Mouse (Mus musculus) layer of hippocampus, postnatal 10 days (tissue): Measurements from ENCODE around the gene Lyl1. TPM values are rescaled to one million over a fixed set of nuclear protein-coding genes. Genes with fewer than 3 reads are reported as not detected.

Source experiments
- DNase-seq, 2 experiments: peaks; one replicate each; pipeline ENCODE4 v3.0.0; 2021; ENCODE audit warnings: low spot score in 2 of 2
- total RNA-seq, 2 experiments: library from RNA; stranded (reverse); gene quantifications; 2 replicates each; pipeline ENCODE4 v1.2.3; 2021

Gene Lyl1
- total RNA-seq, 2 experiments from 2014 or later = 4.0 to 5.4 TPM

DNA sequence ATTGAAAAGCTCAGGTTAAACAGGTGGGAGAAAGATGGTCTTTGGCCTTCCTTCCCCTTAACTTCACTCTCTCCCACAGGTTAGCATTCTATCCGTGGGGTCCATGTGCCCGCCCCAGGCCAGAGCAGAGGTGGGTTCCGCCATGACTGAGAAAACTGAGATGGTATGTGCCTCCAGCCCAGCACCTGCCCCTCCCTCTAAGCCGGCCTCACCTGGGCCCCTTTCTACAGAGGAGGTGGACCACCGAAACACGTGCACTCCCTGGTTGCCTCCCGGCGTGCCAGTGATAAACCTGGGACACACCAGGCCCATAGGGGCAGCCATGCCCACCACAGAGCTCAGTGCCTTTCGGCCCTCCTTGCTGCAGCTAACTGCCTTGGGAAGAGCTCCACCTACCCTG lies 1.3 kb downstream of the Lyl1 start:
- DNase-seq = peak in 1 of 2 experiments; percentile 18

DNA sequence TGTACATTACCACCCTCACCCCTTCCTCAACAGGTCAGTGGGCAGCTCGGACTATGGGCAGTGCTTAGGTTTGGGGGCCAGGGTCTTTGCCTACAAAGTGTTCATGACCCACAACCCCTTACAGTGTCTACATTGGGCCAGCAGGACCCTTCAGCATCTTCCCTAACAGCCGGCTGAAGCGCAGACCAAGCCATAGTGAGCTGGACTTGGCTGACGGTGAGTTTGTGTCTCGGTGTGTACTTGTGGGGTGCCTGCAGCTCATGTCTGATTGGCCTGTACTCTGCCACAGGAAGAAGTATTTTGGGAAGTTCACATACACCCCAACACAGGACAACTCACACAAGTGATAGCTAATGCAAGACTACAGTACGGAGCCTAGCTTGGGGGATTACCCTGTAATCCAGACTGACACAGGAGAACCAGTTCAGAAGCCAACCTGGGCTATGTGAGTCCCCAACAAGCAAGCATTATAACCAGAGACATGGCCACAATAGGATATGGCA lies 1.8 kb downstream of the Lyl1 start:
- DNase-seq = peak in 1 of 2 experiments; percentile 20

DNA sequence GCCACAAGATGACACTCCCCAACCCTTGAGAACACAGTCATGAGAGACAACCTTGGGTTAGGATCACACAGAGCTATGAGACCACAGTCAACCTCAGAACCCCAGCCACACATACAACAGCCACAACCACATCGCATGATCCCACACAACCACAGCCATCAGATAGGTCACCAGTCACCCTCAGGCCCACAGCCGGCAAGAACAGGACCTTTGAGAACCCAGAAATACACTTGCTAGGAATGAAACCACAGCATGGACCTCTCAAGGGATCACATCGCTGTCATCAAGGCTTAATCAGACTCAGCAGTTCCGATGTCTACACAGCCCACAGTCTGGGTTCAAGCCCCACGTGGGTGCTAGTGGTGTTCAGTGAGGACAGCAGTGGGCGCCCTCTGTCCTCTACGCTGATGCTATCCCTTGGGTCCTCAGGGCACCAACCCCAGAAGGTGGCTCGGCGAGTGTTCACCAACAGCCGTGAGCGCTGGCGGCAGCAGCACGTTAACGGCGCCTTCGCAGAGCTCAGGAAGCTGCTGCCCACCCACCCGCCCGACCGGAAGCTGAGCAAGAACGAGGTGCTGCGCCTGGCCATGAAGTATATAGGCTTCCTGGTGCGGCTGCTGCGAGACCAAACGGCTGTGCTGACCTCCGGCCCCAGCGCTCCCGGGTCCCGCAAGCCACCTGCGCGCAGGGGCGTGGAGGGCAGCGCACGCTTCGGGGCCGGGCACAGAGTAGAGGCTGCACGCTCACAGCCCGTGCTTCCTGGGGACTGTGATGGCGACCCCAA lies 2.4 kb downstream of the Lyl1 start:
- peak in 1 of 2 experiments; percentile 39 for DNase-seq

DNA sequence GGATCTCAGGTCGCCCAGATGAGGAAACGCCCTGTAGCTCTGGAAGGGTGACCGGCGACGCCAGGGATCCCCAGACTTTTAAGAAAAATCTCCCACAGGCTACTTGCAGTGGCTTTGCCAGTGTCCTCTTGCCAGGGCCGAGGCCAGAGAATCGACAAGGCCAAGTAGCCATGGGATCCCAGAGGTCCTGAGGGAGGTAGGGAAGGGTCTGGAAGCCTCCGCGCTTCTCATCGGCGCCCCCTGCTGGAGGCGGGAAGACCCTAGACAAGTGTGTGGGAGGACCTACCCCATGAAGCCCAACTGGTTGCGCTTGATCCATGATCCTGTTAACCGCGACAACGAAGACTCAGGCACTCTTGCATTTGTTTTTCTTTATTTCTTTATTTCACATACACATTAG lies 3.1 kb downstream of the Lyl1 start:
- DNase-seq = peak; percentile 89 to 91

DNA sequence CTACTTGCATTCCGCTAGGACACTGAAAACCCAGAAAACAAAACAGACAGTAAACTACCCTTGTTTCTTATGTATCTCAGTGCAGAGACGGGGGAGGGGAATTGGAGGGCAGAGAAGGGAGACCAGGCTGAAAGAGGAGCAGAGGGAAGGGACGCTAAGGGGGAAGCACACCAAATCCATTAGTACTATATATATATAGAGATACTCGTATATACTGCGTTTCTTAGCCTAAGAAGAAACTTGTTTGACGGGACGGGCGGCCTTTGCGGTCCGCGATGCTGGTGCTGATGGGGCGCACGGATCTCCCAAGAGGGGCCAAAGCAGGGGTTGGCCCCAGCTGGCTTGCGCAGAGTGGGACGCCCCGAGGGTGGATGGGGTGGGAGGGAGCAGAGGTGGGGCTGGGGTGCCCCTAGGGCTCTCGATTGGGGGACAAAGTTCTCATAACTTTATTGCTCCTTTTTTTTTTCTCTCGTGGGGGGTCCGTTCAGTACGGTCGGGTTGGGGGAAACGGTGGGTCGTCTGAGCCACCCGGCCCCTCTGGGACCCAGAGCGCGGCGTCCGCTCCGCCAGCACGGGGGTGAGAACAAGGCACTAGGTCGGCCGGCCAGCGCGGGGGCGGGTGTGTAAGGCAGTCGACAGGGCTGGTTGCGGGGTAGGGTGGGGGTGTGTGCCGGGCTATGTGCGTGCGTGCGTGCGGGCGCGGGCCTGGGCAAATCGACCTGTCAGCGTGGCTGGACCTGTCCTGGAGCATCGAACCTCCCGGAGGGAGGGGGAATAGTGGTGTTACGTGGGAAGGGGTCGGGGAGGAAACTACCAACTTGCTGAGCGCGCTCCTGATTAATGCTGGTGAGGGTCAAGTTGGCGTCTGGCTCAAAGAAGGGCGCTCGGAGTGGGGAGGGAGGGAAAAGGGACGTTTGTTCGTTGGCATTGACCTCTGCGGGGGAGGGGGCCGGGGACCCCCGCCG lies 3.9 kb downstream of the Lyl1 start:
- DNase-seq = peak; percentile 54 to 63

DNA sequence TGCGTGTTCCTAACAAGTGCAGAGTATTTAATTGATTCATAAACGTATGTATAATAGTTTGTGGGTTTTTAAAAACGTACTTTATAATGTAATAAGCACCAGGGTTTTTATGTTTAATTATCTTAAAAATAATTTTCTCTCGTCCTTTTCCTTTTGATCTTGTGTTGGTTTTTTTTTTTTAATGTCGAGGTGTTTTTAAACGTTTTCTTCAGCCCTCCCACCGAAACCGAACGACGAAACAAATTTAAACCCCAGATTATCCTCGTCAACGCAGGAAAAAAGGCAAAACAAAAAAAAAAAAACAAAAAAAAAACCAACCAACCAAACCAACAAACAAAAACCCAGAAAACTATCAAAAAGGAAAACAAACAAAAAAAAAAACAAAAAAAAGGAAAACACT lies 4.7 kb downstream of the Lyl1 start:
- no peak for DNase-seq

DNA sequence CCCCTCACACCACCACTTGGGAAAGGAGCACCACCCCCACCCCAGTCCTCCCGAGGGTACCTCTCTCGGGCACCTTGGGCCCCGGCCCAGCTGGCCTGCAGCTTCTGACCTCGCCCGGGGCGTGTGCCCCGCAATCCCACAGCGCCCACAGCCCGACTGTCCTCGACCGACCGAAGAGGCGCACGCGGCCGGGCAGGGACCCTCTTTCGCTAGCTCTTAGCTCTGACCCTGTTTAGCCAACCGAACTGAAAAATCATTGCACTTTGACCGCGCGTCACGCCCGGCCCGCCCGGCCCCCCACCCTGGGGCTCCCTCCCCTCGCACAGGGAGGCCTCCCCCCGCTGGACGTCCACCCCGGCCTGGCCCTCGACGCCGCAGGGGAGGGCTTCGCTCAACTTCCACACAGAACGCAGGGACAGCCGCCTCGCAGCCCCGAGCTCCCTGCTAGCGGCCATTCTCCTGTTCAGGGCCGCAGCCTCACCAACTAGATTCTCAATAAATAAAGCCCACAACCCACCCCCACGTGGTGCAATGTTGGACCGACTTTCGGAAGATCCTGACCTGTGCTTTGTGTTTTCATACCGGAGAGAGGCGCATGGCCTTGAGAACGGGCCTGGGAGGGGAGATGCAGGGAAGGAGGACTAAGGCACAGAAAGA lies 5.5 kb downstream of the Lyl1 start:
- DNase-seq = peak; percentile 54 to 59

DNA sequence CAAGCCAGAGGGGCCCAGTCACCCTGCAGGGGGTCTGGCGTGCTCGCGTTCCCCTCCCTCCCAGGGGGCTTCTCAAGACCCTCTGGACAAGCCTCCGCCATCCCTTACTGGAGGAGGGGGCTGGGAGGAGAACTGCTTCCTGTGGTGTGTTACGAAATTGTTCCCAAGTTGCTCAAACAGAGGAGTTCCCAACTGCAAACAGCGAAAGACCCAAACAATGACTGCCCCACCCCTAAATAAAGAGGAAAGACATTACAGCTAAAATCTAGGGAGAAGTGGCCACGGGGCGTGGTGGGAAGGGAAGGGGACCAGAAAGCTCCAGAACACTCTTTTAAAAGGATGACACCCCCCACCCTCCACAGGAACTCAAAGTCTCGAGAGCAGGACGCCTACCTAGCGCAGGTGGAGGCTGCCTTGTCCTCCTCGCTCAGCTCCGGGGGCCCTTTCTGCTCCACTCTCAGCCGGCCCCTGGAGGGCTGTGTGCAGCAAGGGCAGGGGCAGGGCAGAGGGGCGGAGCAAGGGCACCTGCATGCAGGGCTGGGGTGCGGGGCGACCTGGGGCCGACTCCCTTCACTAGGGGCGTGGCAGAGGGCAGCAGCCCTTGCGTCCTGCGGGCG lies 6.1 kb downstream of the Lyl1 start:
- peak in 1 of 2 experiments; percentile 57 for DNase-seq

DNA sequence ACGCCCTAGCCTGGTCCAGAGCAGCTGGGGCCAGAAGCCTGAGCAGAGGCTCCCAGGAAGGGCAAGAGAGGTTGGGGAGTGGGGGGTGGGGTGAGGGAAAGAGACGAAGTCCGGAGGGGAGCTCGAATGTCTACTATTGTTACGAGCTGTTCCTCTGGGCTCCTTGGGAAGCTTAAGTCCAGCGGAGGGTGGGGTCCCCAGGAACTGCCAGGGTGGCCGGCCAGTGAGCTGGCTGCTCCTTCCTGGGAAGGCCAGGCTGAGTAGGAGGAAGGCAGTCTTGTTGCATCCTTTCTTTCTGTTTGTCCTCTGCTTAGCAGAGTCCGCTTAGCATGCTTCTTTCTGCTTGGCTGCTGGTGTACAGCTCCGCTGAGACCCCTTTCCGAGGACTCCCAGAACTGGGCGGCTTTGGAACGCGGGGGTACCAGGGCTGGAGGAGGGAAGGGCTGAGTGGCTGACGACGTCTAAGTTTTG lies 6.8 kb downstream of the Lyl1 start:
- DNase-seq = peak in 1 of 2 experiments; percentile 54

DNA sequence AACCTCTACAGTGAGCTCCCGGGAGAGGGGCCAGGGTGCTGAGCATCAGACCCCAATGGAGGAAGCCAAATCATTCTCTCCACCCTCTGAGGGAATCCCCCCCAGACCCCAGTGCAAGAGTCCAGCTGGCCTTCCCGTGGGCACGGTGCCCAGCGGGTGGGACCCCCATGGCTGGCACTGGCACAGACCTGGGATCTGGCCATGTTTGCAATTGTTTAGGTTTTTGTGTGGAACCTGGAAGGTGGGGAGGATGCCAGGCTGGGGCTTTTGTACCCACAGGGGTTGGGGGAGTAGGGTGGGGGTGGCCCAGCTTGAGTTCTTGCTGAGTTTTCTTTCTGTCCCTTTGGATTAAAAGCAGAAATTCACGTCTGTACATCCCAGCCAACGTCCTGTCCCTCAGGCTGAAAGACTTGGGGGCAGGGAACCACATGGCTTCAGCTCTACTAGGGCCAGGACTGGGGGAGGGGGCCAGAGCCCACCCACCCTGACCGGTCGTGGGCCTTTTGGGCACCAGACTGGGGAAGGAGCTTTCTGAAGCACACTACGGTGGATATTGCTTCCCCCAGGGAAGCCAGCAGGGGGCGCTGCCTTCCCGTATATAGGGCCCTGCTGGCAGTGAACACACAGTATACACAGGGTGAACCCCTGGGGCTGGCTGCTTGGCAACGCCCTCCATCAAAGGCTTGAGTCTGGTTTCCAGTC lies 7.7 kb downstream of the Lyl1 start:
- DNase-seq = peak; percentile 90 to 93

DNA sequence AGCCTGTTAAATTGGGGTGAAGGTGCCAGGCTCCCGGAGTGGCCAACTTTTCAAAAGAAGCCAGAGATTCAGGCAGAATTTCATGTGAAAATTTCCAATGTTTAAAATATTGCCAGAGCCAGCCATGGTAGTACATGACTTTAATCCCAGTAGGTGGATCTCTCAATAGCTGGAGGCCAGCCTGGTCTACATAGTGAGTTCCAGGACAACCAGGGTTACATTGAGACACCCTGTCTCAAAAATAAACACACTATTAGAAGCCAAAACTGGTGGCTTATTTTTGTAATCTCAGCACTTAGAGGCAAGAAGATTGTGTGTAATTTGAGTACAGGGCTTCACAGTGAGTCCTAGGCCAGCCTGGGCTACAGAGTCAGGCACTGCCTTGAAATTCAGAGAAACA lies 8.7 kb downstream of the Lyl1 start:
- no peak for DNase-seq

DNA sequence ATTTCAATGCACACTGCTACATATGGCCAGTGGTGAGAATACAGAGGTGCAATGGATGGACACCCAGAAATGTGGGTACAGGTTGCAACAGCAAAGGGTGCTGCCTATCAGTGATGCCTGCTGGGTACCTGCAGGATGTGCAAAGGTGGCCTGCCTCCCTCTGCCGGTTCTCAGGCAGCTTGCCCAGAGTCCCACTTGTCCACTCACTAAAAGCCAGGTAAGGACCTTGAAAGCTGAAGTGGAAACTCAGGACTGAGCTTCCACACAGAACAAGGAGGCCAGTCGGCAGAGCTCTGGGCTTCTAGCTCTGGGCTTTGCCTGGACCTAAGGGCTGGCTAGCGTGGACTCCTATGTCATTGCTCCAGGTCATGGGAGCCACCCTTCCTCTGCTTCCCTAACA lies 10.1 kb downstream of the Lyl1 start:
- no peak for DNase-seq

DNA sequence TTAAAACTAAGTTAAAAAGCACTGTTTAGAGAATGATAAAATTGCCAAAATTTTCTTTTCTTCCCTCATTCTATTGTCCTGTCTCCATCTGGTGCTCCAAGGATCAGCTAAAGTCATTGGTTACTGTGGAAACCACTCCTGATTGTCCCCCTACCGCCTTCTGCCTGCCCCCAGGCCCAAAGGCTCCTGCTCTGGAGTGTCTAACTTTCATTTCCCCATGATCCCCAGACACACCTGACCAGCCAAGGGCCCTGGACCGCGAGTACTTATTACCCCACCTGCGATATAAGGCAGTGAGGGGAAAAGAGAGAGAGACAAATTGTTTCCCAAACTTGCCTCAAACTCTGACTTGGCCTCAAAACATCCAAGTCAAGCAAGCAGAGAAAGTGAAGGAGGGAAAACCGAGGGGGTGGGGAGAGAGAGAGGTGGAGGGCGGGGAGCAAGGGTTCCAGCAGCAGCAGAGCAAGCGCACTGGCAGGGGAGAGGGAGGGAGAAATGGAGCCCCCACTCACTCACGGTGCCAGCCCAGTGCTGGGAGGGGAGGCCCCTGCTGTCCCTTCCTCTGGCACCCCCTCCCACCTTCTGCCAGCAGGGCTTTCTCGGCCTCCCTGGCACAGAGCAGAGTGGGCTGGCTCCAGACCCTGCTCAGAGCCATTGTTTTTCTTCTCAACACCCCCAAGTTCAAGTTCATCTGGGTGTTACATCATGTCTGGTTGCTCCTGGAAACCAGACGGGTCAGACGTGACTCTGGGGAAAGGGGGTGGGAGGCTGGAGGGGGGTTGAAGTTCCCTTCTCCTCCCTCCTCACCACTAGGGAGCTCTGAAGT lies 10.9 kb downstream of the Lyl1 start:
- DNase-seq = peak; percentile 78

DNA sequence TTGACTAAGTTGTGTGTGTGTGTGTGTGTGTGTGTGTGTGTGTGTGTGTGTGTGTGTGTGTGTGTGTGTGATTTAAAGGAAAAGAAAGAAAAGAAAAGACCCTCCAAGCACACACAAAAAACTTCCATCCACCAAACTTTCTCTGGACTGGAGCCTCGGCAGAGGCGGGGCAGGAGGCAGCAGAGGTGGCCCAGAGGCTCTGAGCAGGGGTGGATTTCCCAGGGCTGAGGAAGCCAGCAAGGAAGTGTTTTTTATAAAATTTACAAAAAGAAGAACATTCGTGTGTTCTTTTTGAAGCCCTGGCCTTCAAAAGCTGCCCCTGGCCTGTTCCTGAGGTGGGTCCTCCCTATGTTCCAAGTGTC lies 11.5 kb downstream of the Lyl1 start:
- no peak for DNase-seq

DNA sequence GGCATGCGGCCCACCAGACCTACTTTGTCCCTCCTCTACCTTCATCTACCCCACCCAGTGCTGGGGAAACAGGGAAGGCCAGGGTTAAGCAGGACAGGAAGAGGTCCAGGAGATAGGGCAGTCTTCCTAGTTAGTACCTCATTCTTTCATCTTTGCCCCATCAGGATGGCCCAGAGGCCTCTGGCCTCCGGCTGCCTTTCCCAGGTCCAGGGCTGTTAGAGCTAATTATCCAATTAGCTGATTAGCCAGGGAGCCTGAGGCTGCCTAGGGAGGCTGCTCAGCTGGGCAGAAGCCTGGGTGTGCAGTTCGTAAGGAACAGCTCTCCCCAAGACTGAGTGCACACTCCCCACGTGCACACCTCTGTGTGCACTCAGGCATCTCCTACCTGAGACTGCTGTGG lies 12.1 kb downstream of the Lyl1 start:
- no peak for DNase-seq

DNA sequence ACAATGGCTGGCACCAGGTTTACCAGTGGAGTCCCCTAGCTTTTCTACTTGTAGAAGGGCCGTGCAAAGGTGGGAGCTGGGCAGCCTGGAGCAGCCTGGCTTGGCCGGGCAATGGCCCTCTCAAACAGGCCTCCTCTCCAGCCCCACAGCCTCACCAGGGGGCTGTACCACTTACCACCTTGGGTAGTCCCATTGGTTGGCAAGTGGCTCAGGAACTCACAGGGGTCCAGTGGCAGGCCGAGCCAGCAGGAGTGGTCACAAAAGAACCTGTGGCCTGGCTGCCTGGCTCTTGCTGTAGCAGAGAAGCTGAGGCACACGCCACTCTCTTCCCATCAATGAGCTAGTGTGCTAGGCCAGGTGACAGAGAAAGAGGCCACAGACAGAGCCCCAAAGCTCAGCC lies 12.9 kb downstream of the Lyl1 start:
- no peak for DNase-seq

DNA sequence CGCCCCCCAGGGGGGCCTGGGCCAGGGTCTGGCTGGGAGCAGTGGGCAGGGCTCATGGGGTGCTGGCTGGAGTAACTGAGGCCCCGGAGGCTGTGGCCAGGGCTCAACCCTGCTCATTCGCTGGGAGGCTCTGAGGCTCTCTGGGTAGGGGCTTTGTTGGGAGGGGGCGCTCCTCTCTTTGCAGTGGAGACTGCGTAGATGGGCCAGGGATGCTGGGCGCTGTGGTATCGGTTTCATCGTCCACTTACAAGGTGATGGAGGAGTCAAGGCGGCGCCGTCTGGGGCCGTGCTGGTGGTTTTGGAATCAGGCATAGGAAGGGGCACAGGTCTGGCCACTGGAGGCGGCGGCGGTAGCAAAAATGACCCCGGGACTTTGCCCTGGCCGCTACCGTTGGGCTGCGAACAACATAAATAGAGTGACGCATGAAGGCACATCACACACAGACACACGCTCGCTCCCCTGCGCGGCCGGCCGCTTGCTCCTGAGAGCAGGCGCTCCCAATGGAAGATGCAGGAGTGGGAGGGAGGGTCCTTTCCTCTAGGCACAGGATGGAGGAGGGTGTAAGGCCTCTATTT lies 14.7 kb downstream of the Lyl1 start:
- DNase-seq = no peak

DNA sequence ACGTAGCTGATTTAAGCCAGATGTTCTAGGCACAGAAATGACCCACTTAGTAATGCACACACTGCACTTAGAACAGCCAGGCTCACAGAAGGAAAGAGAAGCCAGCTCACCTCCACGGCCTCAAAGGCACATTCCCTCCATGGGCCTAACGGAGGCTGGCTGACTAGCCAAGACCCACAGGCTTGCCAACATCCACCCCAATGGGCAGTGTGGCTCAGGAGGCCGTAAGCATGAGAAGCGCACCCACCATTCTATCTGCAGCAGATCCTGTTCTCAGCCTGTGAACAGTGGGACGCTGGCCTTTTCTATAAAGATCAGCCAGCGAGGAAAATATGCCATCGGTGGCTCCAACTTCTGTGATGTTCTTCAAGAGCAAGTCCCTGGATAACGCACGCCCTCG lies 15.5 kb downstream of the Lyl1 start:
- DNase-seq = no peak

DNA sequence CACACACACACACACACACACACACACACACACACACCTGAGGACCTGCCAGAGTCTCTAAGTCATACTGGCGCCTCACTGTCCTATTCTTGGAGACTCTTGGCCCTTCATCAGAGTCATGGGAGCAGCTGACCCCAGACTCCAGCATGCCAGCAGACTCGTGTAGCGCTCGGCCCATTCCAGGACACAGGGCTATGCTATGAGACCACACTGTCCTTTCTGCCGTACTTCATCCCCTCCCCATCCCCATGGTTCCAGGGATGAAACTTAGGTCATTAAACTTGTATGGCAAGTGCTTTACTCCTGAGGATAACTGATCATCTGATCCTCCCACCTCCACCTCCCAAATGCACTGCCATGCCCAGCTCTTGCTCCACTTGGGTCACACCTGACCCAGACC lies 17.2 kb downstream of the Lyl1 start:
- DNase-seq = no peak
